Mouse (Mus musculus) midbrain, embryonic 13.5 days (tissue): ENCODE results near the gene Zfp398. TPM values are rescaled to one million over a fixed set of nuclear protein-coding genes. Genes with fewer than 3 reads are reported as not detected.

ENCODE experiments used
- ATAC-seq: fragments of 200-750 bp; cut with Nextera tagmentation; 2 replicates; pipeline ENCODE4 v1.8.0; 2017; ENCODE audit warnings: mild to moderate bottlenecking, moderate TSS enrichment, moderate library complexity
- H3K27ac ChIP-seq: fragments of 300-500 bp; sonication (generic); 2 replicates; pipeline ENCODE4 v1.5.1; 2015; ENCODE audit warnings: inconsistent platforms, mild to moderate bottlenecking, moderate library complexity
- H3K27me3 ChIP-seq: fragments of 300-500 bp; sonication (generic); 2 replicates; pipeline ENCODE4 v1.6.1; 2015; ENCODE audit warnings: mild to moderate bottlenecking, inconsistent platforms
- H3K36me3 ChIP-seq: fragments of 300-500 bp; sonication (generic); 2 replicates; pipeline ENCODE4 v1.6.1; 2015; ENCODE audit warnings: mild to moderate bottlenecking, inconsistent platforms
- H3K4me1 ChIP-seq: fragments of 300-500 bp; sonication (generic); replicated peaks from 2 replicates; pipeline ENCODE4 v1.6.1; 2015; ENCODE audit warnings: inconsistent platforms
- H3K4me2 ChIP-seq: fragments of 300-500 bp; sonication (generic); replicated peaks from 2 replicates; pipeline ENCODE4 v1.6.1; 2015; ENCODE audit warnings: moderate library complexity, mild to moderate bottlenecking, inconsistent platforms
- H3K4me3 ChIP-seq: fragments of 300-500 bp; sonication (generic); replicated peaks from 2 replicates; pipeline ENCODE4 v1.5.1; 2015; ENCODE audit warnings: mild to moderate bottlenecking, inconsistent platforms
- H3K9ac ChIP-seq: fragments of 300-500 bp; sonication (generic); replicated peaks from 2 replicates; pipeline ENCODE4 v1.6.1; 2015; ENCODE audit warnings: mild to moderate bottlenecking, inconsistent platforms
- H3K9me3 ChIP-seq: fragments of 300-500 bp; sonication (generic); 2 replicates; pipeline ENCODE4 v1.6.1; 2016; ENCODE audit warnings: mild to moderate bottlenecking, inconsistent platforms
- WGBS: fragments of 180-500 bp; shearing (Covaris S2); methylation state at CpG from one replicate; pipeline ENCODE4 v1.1.7; 2015; 5-methylcytosine and 5-hydroxymethylcytosine counted together
- polyA plus RNA-seq: library from polyadenylated mRNA; unstranded; fragments of >200 nt; fragmentation: Nextera tagmentation; extraction: Ambion mirVana; gene quantifications from 2 replicates; pipeline ENCODE4 v1.2.1, GENCODE M21; 2015

Zfp398 gene
- polyA plus RNA-seq, 1 experiment from 2014 or later = 19.0 TPM

GRCm38 (mm10) chr6:47810181-47810580, 25.3 kb upstream of the Zfp398 start:
- Histone ChIP-seq H3K4me3 (0 out of 2 replicates have a peak overlapping the region, but pooled peaks have one; percentile 6), H3K9me3 (no peaks in the 10 kb centered on the region), H3K27me3 (no peaks in the 10 kb centered on the region), H3K4me2 (peak overlapping the region; percentile 12; the same call in 1 of the 2 replicates), H3K9ac (no peak overlapping the region), H3K36me3 (peaks cover 22% of the 10 kb centered on the region), H3K4me1 (peaks cover 46% of the 10 kb centered on the region), H3K27ac (no peak overlapping the region)
- ATAC-seq = no peak
- WGBS = 85% methylated on average over 2 of the region's 2 CpGs

GRCm38 (mm10) chr6:47811324-47811723, 24.1 kb upstream of the Zfp398 start:
- H3K36me3 ChIP-seq = peaks cover 18% of the 10 kb centered on the region
- H3K27me3 ChIP-seq = no peaks in the 10 kb centered on the region
- peak overlapping the region; percentile 89 for H3K4me2 ChIP-seq
- H3K4me3 ChIP-seq = peak overlapping the region; percentile 90
- H3K9ac ChIP-seq = peak overlapping the region; percentile 95
- H3K9me3 ChIP-seq = no peaks in the 10 kb centered on the region
- ATAC-seq = no peak
- H3K27ac ChIP-seq = no peak overlapping the region
- 75% methylated on average over 5 of the region's 5 CpGs for WGBS
- peaks cover 46% of the 10 kb centered on the region for H3K4me1 ChIP-seq

GRCm38 (mm10) chr6:47812271-47812915, 23.1 kb upstream of the Zfp398 start:
- H3K4me3 ChIP-seq = peak overlapping the region; percentile 90

GRCm38 (mm10) chr6:47813257-47813878, 22.1 kb upstream of the Zfp398 start, which contains the start of gene Pdia4:
Pdia4 (minus strand) TSS chr6:47813430.
- Histone ChIP-seq H3K27ac (peak within 1 kb of the TSS; percentile 94), H3K4me3 (peak within 1 kb of the TSS; percentile 90), H3K36me3 (peaks cover 23% of the 10 kb centered on the region), H3K27me3 (no peaks in the 10 kb centered on the region), H3K4me2 (peak within 1 kb of the TSS; percentile 89), H3K4me1 (peaks cover 41% of the 10 kb centered on the region), H3K9ac (peak within 1 kb of the TSS; percentile 95), H3K9me3 (no peaks in the 10 kb centered on the region)
- WGBS = under 1% methylated on average over 44 of the region's 44 CpGs
- ATAC-seq = peak; percentile 100

More at GRCm38 (mm10) chr6:47812271-47812915, 23.1 kb upstream of the Zfp398 start:
- Histone ChIP-seq H3K27me3 (no peaks in the 10 kb centered on the region), H3K9ac (peak overlapping the region; percentile 95), H3K4me1 (peaks cover 46% of the 10 kb centered on the region), H3K36me3 (peaks cover 18% of the 10 kb centered on the region; the same call in 1 of the 2 replicates), H3K4me2 (peak overlapping the region; percentile 89), H3K9me3 (no peaks in the 10 kb centered on the region), H3K27ac (peak overlapping the region; percentile 94)
- WGBS = 2% methylated on average over 17 of the region's 17 CpGs
- ATAC-seq = no peak

GRCm38 (mm10) chr6:47816151-47816550, 19.3 kb upstream of the Zfp398 start:
- Histone ChIP-seq H3K27me3 (no peaks in the 10 kb centered on the region), H3K4me1 (peaks cover 15% of the 10 kb centered on the region)

GRCm38 (mm10) chr6:47818721-47819120, 16.7 kb upstream of the Zfp398 start:
- Histone ChIP-seq H3K9ac (no peak overlapping the region), H3K36me3 (peaks cover 71% of the 10 kb centered on the region), H3K27me3 (no peaks in the 10 kb centered on the region), H3K9me3 (no peaks in the 10 kb centered on the region), H3K4me2 (no peak overlapping the region), H3K27ac (no peak overlapping the region), H3K4me1 (peaks cover 3% of the 10 kb centered on the region; the same call in 1 of the 2 replicates), H3K4me3 (no peak overlapping the region)
- WGBS = 94% methylated on average over 8 of the region's 8 CpGs
- ATAC-seq = no peak

More at GRCm38 (mm10) chr6:47816151-47816550, 19.3 kb upstream of the Zfp398 start:
- no peak overlapping the region for H3K27ac ChIP-seq
- peaks cover 49% of the 10 kb centered on the region for H3K36me3 ChIP-seq
- 96% methylated on average over 1 of the region's 1 CpGs for WGBS
- H3K9me3 ChIP-seq = no peaks in the 10 kb centered on the region
- no peak overlapping the region for H3K4me2 ChIP-seq
- no peak overlapping the region for H3K4me3 ChIP-seq
- ATAC-seq = no peak
- H3K9ac ChIP-seq = no peak overlapping the region

GRCm38 (mm10) chr6:47819626-47820325, 15.7 kb upstream of the Zfp398 start:
- H3K4me1 ChIP-seq = no peaks in the 10 kb centered on the region
- WGBS = 93% methylated on average over 23 of the region's 23 CpGs
- no peak overlapping the region for H3K9ac ChIP-seq
- no peak overlapping the region for H3K4me2 ChIP-seq
- H3K9me3 ChIP-seq = no peaks in the 10 kb centered on the region
- peaks cover 82% of the 10 kb centered on the region for H3K36me3 ChIP-seq
- no peak overlapping the region for H3K27ac ChIP-seq
- no peak for ATAC-seq
- no peak overlapping the region for H3K4me3 ChIP-seq
- H3K27me3 ChIP-seq = no peaks in the 10 kb centered on the region

GRCm38 (mm10) chr6:47821236-47821635, 14.2 kb upstream of the Zfp398 start:
- Histone ChIP-seq H3K4me3 (no peak overlapping the region), H3K4me2 (no peak overlapping the region), H3K9ac (no peak overlapping the region), H3K36me3 (peaks cover 89% of the 10 kb centered on the region), H3K9me3 (no peaks in the 10 kb centered on the region), H3K27ac (no peak overlapping the region), H3K27me3 (no peaks in the 10 kb centered on the region), H3K4me1 (no peaks in the 10 kb centered on the region)
- ATAC-seq = no peak
- 95% methylated on average over 5 of the region's 5 CpGs for WGBS

GRCm38 (mm10) chr6:47821776-47822175, 13.7 kb upstream of the Zfp398 start:
- Histone ChIP-seq H3K4me2 (no peak overlapping the region), H3K9ac (no peak overlapping the region), H3K27ac (no peak overlapping the region), H3K9me3 (no peaks in the 10 kb centered on the region), H3K4me1 (no peaks in the 10 kb centered on the region; the same call in 1 of the 2 replicates), H3K27me3 (no peaks in the 10 kb centered on the region), H3K4me3 (no peak overlapping the region), H3K36me3 (peaks cover 88% of the 10 kb centered on the region)
- WGBS = 90% methylated on average over 6 of the region's 6 CpGs
- no peak for ATAC-seq

- Histone ChIP-seq H3K36me3 (peaks cover 71% of the 10 kb centered on the region), H3K4me2 (no peak overlapping the region), H3K4me3 (no peak overlapping the region), H3K27ac (no peak overlapping the region), H3K27me3 (no peaks in the 10 kb centered on the region), H3K9me3 (no peaks in the 10 kb centered on the region), H3K9ac (no peak overlapping the region), H3K4me1 (peaks cover 10% of the 10 kb centered on the region)
- no peak for ATAC-seq
- 72% methylated on average over 2 of the region's 2 CpGs for WGBS
Measured at GRCm38 (mm10) chr6:47824241-47824640, 11.2 kb upstream of the Zfp398 start.

- WGBS = 94% methylated on average over 4 of the region's 4 CpGs
- no peak overlapping the region for H3K4me3 ChIP-seq
- H3K4me1 ChIP-seq = peaks cover 13% of the 10 kb centered on the region
Measured at GRCm38 (mm10) chr6:47827462-47827861, 8.0 kb upstream of the Zfp398 start.

GRCm38 (mm10) chr6:47828950-47829349, 6.5 kb upstream of the Zfp398 start:
- peak overlapping the region; percentile 93 for H3K9ac ChIP-seq
- H3K36me3 ChIP-seq = peaks cover 27% of the 10 kb centered on the region
- no peaks in the 10 kb centered on the region for H3K27me3 ChIP-seq
- no peaks in the 10 kb centered on the region for H3K9me3 ChIP-seq
- peak overlapping the region; percentile 67 for H3K4me3 ChIP-seq
- peak overlapping the region; percentile 56 for H3K4me2 ChIP-seq
- whole genome bisulfite sequencing = 26% methylated on average over 1 of the region's 1 CpGs
- peaks cover 13% of the 10 kb centered on the region for H3K4me1 ChIP-seq
- peak overlapping the region; percentile 12; the same call in 1 of the 2 replicates for H3K27ac ChIP-seq
- ATAC-seq = no peak

More at GRCm38 (mm10) chr6:47827462-47827861, 8.0 kb upstream of the Zfp398 start:
- peaks cover 41% of the 10 kb centered on the region for H3K36me3 ChIP-seq
- H3K27me3 ChIP-seq = no peaks in the 10 kb centered on the region
- no peak overlapping the region for H3K27ac ChIP-seq
- no peak overlapping the region for H3K9ac ChIP-seq
- H3K4me2 ChIP-seq = no peak overlapping the region
- H3K9me3 ChIP-seq = no peaks in the 10 kb centered on the region
- no peak for ATAC-seq
